Mouse (Mus musculus): Measurements from ENCODE around the gene Gdi1.

The Gdi1 gene

GRCm38 (mm10) chrX:74304867-74305700 is at the start of gene Gdi1:
TSS of gene Gdi1 (plus strand) at chrX:74304998.
- no peak for TF ChIP-seq GATA4 (IDR thresholded peaks at IDR 0.05; ENCODE audit: insufficient replicate concordance, low read length)

- TF ChIP-seq GATA4 (IDR thresholded peaks at IDR 0.05; ENCODE audit: insufficient replicate concordance, low read length), result no peak
Measured at GRCm38 (mm10) chrX:74257746-74258145, 47.1 kb upstream of the Gdi1 start.

- TF ChIP-seq GATA4 (IDR thresholded peaks at IDR 0.05; ENCODE audit: insufficient replicate concordance, low read length), result no peak
Measured at GRCm38 (mm10) chrX:74269736-74270061, 35.1 kb upstream of the Gdi1 start.

DNA sequence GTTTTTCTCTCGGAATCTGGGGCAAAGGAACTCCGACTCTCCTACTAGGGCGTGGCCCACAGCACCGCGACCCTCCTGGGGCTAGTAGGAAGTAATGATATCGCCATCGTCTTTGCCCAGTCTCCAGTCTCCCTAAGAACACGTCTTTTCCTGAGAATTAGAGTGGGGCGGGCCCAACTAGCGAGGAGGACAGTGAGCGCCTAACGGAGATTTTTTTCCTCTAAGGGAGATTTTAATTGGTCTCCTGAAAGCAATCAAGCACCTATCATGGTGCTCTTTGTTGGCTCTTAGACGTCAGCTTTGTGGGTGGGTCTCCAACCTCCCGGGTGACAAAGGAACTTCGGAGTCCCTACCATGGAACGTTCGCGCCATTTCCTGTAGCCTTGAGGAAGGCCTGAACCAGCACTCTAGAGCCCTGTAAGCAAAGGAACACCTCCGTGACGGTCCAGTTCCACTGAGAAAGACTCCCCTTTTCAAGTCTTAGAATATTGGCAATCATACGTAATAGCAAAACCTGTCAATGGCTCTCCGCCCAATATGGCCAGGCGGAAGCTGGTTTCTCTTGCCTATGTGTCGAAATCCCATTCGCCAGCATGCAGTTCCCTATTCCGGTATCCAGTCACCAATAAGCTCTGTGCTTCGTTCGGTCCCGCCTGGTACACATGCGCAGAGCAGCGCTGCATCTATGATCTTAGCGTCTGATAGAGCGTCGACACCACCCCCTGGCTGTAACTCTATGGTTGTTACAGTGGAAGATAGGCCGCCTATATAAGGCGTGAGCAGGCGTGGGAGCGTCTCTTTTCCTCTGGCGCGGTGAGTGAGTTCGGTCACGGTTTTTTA is 34.5 kb upstream of the Gdi1 start, which contains the start of gene Rpl10:
Gene Rpl10, plus strand, starts transcription at position 751 of the 840 bp plus-strand sequence.
- peak; percentile 44; the same call in 1 of the 2 replicates for TF ChIP-seq GATA4 (IDR thresholded peaks at IDR 0.05; ENCODE audit: insufficient replicate concordance, low read length)

- TF ChIP-seq GATA4 (IDR thresholded peaks at IDR 0.05; ENCODE audit: insufficient replicate concordance, low read length), result no peak
Measured at GRCm38 (mm10) chrX:74270902-74271551, 33.8 kb upstream of the Gdi1 start.

GRCm38 (mm10) chrX:74273422-74274322 is 31.1 kb upstream of the Gdi1 start:
- TF ChIP-seq GATA4 (IDR thresholded peaks at IDR 0.05; ENCODE audit: insufficient replicate concordance, low read length), result no peak

DNA sequence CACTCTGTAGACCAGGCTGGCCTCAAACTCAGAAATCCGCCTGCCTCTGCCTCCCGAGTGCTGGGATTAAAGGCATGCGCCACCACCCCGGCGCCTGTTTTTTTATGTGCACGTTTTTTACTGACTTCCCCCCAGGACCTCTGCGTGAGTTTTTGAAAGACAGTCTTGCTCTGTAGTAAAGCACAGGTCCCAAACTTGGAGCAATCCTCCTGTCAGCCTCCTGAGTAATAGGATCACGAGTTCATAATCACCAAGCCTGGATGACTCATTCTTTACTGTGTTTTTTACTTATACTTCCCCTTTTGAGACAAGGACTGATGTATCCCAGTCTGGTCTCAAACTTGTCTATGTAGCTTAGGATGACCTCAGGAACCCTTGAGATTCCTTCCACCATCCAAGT is 26.9 kb upstream of the Gdi1 start:
- no peak for TF ChIP-seq GATA4 (IDR thresholded peaks at IDR 0.05; ENCODE audit: insufficient replicate concordance, low read length)

DNA sequence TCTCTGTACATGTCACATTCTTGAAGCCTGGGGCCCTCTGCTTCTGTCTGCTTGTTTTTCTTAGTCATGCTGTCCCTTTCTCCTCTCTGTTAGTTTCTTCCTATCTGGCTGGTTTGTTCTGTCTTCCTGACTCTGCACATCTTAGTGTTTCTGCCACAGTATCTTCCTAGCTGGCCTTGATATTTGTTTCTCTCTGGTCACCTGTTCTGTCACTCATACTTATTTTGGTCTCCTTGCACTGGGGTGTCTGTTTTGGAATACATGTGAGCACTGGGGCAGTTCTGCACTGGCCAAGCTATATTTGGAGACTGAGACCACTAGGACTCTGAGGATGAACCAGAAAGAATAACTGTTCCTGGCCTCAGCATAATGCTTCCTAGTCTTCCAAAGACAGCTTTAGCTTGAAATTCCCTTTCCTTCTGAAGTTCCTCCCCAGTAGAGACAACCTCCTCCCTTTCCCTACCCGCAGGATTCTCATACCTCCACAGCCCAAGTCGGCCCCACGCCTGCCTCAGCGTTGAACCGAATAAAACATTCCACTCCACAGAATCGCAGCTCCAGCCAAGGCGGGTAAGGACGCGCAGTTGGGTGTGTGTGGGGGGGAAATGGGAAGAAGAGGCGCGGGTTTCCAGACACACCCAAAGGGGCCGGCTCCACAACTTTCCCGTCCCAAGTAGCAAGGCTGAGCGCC is 23.6 kb upstream of the Gdi1 start:
- TF ChIP-seq GATA4 (IDR thresholded peaks at IDR 0.05; ENCODE audit: insufficient replicate concordance, low read length), result no peak

- TF ChIP-seq GATA4 (IDR thresholded peaks at IDR 0.05; ENCODE audit: insufficient replicate concordance, low read length), result no peak
Measured at GRCm38 (mm10) chrX:74281732-74282394, 22.9 kb upstream of the Gdi1 start, which contains the start of the genes Taz and Dnase1l1. TSS of gene Taz (plus strand) at chrX:74281912. TSS of gene Dnase1l1 (minus strand) at chrX:74282337.

DNA sequence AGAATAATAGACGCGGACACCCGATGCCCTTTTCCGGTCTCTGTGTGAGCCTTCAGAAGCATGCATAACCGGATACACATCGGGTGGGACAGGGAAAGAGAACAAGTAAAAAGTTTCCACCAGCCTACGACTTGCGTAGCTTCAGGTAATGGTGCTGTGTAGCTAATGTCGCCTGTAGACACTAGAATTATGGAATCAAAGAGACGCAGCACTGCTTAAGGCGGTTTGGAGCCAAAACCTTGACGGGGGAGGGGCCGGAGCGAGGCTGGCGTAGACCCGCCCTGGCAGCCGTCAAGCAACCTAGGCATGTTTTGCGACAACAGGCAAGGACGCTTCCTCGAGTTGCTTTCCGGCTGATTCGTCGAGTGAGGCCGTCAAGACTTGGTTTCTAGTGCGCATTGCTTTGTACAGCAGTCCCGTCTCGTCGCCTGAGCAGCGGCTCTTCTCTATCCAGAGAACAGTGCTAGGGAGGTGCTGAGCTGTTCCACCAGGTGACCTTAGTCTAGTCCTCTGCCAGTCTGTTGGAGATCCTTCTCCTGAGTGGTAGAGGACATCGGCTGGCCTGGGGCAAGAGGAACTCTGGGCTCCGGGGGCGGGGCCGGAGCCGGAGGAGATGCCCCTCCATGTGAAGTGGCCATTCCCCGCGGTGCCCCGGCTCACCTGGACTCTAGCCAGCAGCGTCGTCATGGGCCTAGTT is 22.3 kb upstream of the Gdi1 start:
- no peak for TF ChIP-seq GATA4 (IDR thresholded peaks at IDR 0.05; ENCODE audit: insufficient replicate concordance, low read length)

- TF ChIP-seq GATA4 (IDR thresholded peaks at IDR 0.05; ENCODE audit: insufficient replicate concordance, low read length), result no peak
Measured at GRCm38 (mm10) chrX:74283092-74283437, 21.7 kb upstream of the Gdi1 start.

GRCm38 (mm10) chrX:74293431-74293830 is 11.4 kb upstream of the Gdi1 start:
- TF ChIP-seq GATA4 (IDR thresholded peaks at IDR 0.05; ENCODE audit: insufficient replicate concordance, low read length), result no peak

All from liver, adult (tissue).